Mouse (Mus musculus) cerebellum, adult 11 months (tissue): Measurements from ENCODE around the gene E330014E10Rik.
"Not testable (repeated sequence)": the region's sequence is repeated elsewhere in the genome, so short reads cannot be mapped to it uniquely, and the experiment has no call there.

ENCODE experiments used
- DNase-seq: peaks from one replicate; pipeline ENCODE4 v3.0.0; 2022

The E330014E10Rik gene

GRCm38 (mm10) chr5:95775690-95776089 lies at the start of gene E330014E10Rik:
Gene E330014E10Rik (plus strand): TSS chr5:95775990.
- not testable (repeated sequence) for DNase-seq

DNA sequence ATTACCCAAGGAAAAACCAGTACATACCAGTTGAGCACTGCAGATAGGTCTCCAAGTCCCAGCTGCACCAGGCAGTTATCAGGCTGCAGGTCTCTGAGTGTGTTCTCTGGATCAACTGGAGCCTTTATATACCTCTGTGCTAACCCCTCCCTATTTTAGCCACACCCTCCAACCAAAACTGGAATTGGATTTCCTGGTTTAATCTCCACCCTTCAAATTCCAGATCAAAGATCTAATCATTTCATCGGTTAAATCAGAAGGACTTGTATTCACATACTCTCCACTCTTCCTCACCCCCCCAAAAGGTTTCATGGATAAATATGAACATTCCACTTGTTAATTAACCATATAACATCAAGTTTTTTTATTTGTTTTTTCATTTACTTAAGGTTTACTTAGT lies 39.7 kb upstream of the E330014E10Rik start, which contains the start of gene Gm7978:
TSS of gene Gm7978 (minus strand) at position 101 of the 400 bp plus-strand sequence.
- not testable (repeated sequence) for DNase-seq

DNA sequence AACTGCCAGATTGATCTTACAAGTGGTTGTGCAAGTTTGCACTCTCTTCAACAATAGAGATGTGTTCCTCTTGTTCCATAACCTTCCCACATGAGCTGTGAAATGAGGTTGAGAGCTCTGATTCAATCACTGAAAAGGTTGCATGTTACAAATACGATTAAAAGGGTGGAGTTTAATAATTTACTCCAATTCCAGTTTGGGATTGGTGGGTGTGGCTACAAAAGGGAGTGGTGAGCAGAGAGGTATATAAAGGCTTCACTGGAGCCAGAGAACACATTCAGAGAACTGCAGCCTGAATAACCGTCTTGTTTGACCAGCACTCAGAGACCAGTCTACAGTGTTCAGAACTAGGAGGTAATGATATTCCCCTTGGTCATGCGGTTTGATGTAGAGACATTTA lies 34.1 kb upstream of the E330014E10Rik start, which contains the start of gene Gm7982:
TSS of gene Gm7982 (plus strand) at position 301 of the 400 bp plus-strand sequence.
- not testable (repeated sequence) for DNase-seq

GRCm38 (mm10) chr5:95810841-95811240 lies 35.1 kb downstream of the E330014E10Rik start:
- DNase-seq: not testable (repeated sequence)

- no peak for DNase-seq
Measured at GRCm38 (mm10) chr5:95836580-95836979, 60.8 kb downstream of the E330014E10Rik start.

DNA sequence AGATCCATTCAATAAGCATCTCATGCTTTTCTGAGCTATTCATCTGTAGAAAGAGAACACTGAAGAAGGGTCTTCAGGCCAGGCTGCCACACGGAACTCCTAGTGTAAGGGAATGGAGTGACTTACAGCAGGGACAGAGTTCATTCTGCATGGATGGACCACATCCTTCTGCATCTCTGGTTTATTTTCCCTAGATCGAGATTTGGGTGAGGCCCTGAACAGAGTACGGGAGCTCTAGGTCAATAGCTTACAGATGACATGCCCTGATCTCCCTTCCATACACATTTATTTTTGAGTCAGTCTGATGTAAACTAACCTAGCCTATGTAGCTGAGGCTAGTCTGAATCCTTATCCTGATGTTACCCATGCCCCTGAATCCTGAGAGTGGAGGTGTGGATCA lies 78.2 kb downstream of the E330014E10Rik start:
- DNase-seq: no peak
